Mouse (Mus musculus) heart, embryonic 11.5 days (tissue): ENCODE data around the gene AI837181. TPM values are rescaled to one million over a fixed set of nuclear protein-coding genes. Genes with fewer than 3 reads are reported as not detected.

Experiments
- ATAC-seq: fragments of 200-750 bp; cut with Nextera tagmentation; replicated peaks from 2 replicates; pipeline ENCODE4 v1.8.0; 2017; ENCODE audit warnings: moderate library complexity; ENCODE audit not compliant: insufficient number of reproducible peaks, low FRiP score, low TSS enrichment
- H3K27ac ChIP-seq: fragments of 300-500 bp; sonication (generic); 2 replicates; pipeline ENCODE4 v1.5.1; 2014; ENCODE audit warnings: mild to moderate bottlenecking, low read depth, low read length
- H3K27me3 ChIP-seq: fragments of 300-500 bp; sonication (generic); 2 replicates; pipeline ENCODE4 v1.6.1; 2014; ENCODE audit warnings: mild to moderate bottlenecking, low read length, mixed read lengths; ENCODE audit not compliant: control insufficient read depth, insufficient read depth
- H3K36me3 ChIP-seq: fragments of 300-500 bp; sonication (generic); 2 replicates; pipeline ENCODE4 v1.6.1; 2014; ENCODE audit warnings: mild to moderate bottlenecking, low read length, moderate library complexity, mixed read lengths; ENCODE audit not compliant: control insufficient read depth, insufficient read depth
- H3K4me1 ChIP-seq: fragments of 300-500 bp; sonication (generic); 2 replicates; pipeline ENCODE4 v1.6.1; 2014; ENCODE audit warnings: low read length; ENCODE audit not compliant: control insufficient read depth, insufficient read depth
- H3K4me2 ChIP-seq: fragments of 300-500 bp; sonication (generic); 2 replicates; pipeline ENCODE4 v1.6.1; 2014; ENCODE audit warnings: mild to moderate bottlenecking, moderate library complexity
- H3K4me3 ChIP-seq: fragments of 300-500 bp; sonication (generic); 2 replicates; pipeline ENCODE4 v1.5.1; 2014; ENCODE audit warnings: low read depth, low read length
- H3K9ac ChIP-seq: fragments of 300-500 bp; sonication (generic); 2 replicates; pipeline ENCODE4 v1.6.1; 2014; ENCODE audit warnings: mild to moderate bottlenecking, low read depth, low read length, moderate library complexity
- H3K9me3 ChIP-seq: fragments of 300-500 bp; sonication (generic); replicated peaks from 2 replicates; pipeline ENCODE4 v1.6.1; 2016; ENCODE audit warnings: low read length; ENCODE audit not compliant: control insufficient read depth
- WGBS: fragments of 180-500 bp; shearing (Covaris S2); extraction: QIAGEN DNeasy Blood & Tissue Kit; methylation state at CpG from one replicate; pipeline ENCODE4 v1.1.7; 2014; ENCODE audit not compliant: insufficient replicate concordance; 5-methylcytosine and 5-hydroxymethylcytosine counted together
- polyA plus RNA-seq: library from polyadenylated mRNA; unstranded; fragments of >200 nt; fragmentation: Nextera tagmentation; extraction: Ambion mirVana; gene quantifications from 2 replicates; pipeline ENCODE4 v1.2.1, GENCODE M21; 2014

Gene AI837181
- polyA plus RNA-seq, 1 experiment from 2014 or later = 27.4 TPM

DNA sequence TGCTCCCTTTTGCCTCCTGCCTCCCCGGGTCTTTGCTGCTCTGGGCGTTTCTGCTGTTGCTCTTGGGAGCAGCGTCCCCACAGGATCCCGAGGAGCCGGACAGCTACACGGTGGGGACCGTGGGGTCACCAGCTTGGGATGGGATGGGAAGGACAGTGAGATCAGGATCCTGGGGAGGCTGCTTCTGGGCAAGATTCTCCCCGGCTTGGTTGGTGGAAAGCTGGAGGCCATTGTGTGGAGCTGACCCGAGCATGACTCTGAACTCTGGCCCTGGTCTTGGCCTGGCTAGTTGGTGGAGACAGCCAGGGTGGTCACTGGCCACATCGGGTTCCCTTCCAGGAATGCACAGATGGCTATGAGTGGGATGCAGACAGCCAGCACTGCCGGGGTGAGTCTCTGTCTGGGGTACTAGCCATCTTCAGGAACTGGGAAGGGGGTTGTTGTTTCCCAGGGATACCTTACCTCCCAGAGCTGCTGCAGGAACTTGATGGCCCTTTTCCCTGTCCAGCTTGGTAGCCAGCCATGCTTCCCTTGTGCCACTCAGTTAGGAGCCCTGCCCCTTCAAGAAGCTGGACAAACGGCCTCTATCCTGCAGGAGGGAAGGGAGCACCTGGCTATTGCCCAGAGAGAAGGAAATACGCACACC, 50.2 kb downstream of the AI837181 start:
- no peaks in the 10 kb centered on the region for H3K27me3 ChIP-seq
- 18% methylated on average over 13 of the region's 13 CpGs for WGBS
- ATAC-seq = no peak

More for the DNA sequence above, 50.2 kb downstream of the AI837181 start:
- Histone ChIP-seq H3K27ac (peak overlapping the region; percentile 86), H3K4me3 (peak overlapping the region; percentile 68), H3K4me1 (peaks cover 12% of the 10 kb centered on the region), H3K4me2 (peak overlapping the region; percentile 74), H3K36me3 (peaks cover 12% of the 10 kb centered on the region), H3K9me3 (no peaks in the 10 kb centered on the region), H3K9ac (peak overlapping the region; percentile 82)

Other genes with a start within 250 kb of the AI837181 start
- gene Pacs1, start 152.0 kb upstream of the AI837181 start, polyA plus RNA-seq = 21.4 and 22.8 TPM in 2 replicates
- 224 and 239 TPM in 2 replicates for gene Sf3b2, start 129.7 kb upstream of the AI837181 start, polyA plus RNA-seq
- gene Gal3st3, start 126.8 kb upstream of the AI837181 start, polyA plus RNA-seq = 3.8 and 4.8 TPM in 2 replicates
- gene Catsper1, start 89.4 kb upstream of the AI837181 start, polyA plus RNA-seq = not detected in 2 replicates
- 0.60 and 0.84 TPM in 2 replicates for gene Cst6, start 75.6 kb upstream of the AI837181 start, polyA plus RNA-seq
- gene Eif1ad, start 58.4 kb upstream of the AI837181 start, polyA plus RNA-seq = 45.3 and 49.4 TPM in 2 replicates
- gene Banf1, start 58.0 kb upstream of the AI837181 start, polyA plus RNA-seq = 443 and 453 TPM in 2 replicates
- gene Sart1, start 36.4 kb upstream of the AI837181 start, polyA plus RNA-seq = 39.0 and 44.5 TPM in 2 replicates
- 0.87 and 1.7 TPM in 2 replicates for gene Tsga10ip, start 22.6 kb upstream of the AI837181 start, polyA plus RNA-seq
- gene Drap1, start 165 bp upstream of the AI837181 start, polyA plus RNA-seq = 138 and 150 TPM in 2 replicates
- not detected in 2 replicates for gene Fosl1, start 22.4 kb downstream of the AI837181 start, polyA plus RNA-seq
- 8.1 and 10.0 TPM in 2 replicates for gene Ccdc85b, start 32.8 kb downstream of the AI837181 start, polyA plus RNA-seq
- gene Fibp, start 35.5 kb downstream of the AI837181 start, polyA plus RNA-seq = 73.6 and 79.8 TPM in 2 replicates
- gene Ctsw, start 43.4 kb downstream of the AI837181 start, polyA plus RNA-seq = 0.84 and 0.86 TPM in 2 replicates
- gene Efemp2, start 48.8 kb downstream of the AI837181 start, polyA plus RNA-seq = 72.2 and 72.5 TPM in 2 replicates
- gene Mus81, start 63.3 kb downstream of the AI837181 start, polyA plus RNA-seq = 32.2 and 40.0 TPM in 2 replicates
- gene Cfl1, start 65.3 kb downstream of the AI837181 start, polyA plus RNA-seq = 2,455 and 2,528 TPM in 2 replicates
- not detected in 2 replicates for gene 1700020D05Rik, start 78.6 kb downstream of the AI837181 start, polyA plus RNA-seq
- gene Snx32, start 85.4 kb downstream of the AI837181 start, polyA plus RNA-seq = 14.0 and 16.7 TPM in 2 replicates
- gene Ovol1, start 135.5 kb downstream of the AI837181 start, polyA plus RNA-seq = 0.29 TPM in 1 of 2 replicates, not detected in the other
- gene Ap5b1, start 142.9 kb downstream of the AI837181 start, polyA plus RNA-seq = 1.8 and 2.3 TPM in 2 replicates
- 97.1 and 106 TPM in 2 replicates for gene Rnaseh2c, start 176.7 kb downstream of the AI837181 start, polyA plus RNA-seq
- gene Kat5, start 185.1 kb downstream of the AI837181 start, polyA plus RNA-seq = 20.9 and 23.4 TPM in 2 replicates
- gene Rela, start 212.3 kb downstream of the AI837181 start, polyA plus RNA-seq = 35.7 and 36.2 TPM in 2 replicates
- 15.8 and 18.8 TPM in 2 replicates for gene Sipa1, start 238.6 kb downstream of the AI837181 start, polyA plus RNA-seq